Mouse (Mus musculus) midbrain, embryonic 10.5 days (tissue): Measurements from ENCODE around the gene Kitl. TPM values are rescaled to one million over a fixed set of nuclear protein-coding genes. Genes with fewer than 3 reads are reported as not detected.

Experiments
- microRNA-seq: library from miRNA; unstranded; fragments of <30 nt; microRNA quantifications from one replicate; pipeline ENCODE4, GENCODE M21; 2017
- polyA plus RNA-seq: library from polyadenylated mRNA; unstranded; fragments of >200 nt; fragmentation: Nextera tagmentation; extraction: Ambion mirVana; gene quantifications from 2 replicates; pipeline ENCODE4 v1.2.1, GENCODE M21; 2016

Kitl gene
- polyA plus RNA-seq, 1 experiment from 2014 or later = 11.9 TPM

Small RNA genes within 50 kb of the gene (microRNA-seq; reads per million reads assigned to microRNA genes)
- gene Gm22918 (not detected), gene Gm25287 (not detected)
